Mouse (Mus musculus): ENCODE results near the gene Mre11a. TPM values are rescaled to one million over a fixed set of nuclear protein-coding genes. Genes with fewer than 3 reads are reported as not detected.

Mre11a gene
- polyA plus RNA-seq (2016; fragmentation: Nextera tagmentation; extraction: Ambion mirVana): 34.3 and 35.9 TPM in 2 replicates

GRCm38 (mm10) chr9:14784039-14785002, at the start of gene Mre11a, which contains the start of gene Ankrd49:
Gene Mre11a, plus strand, starts transcription at chr9:14784654.
Gene Ankrd49, minus strand, starts transcription at chr9:14784856.
- H3K27ac ChIP-seq: peak within 1 kb of the TSS; percentile 96
- peak within 1 kb of the TSS; percentile 52 for H3K4me3 ChIP-seq (replicated peaks)
- H3K9me3 ChIP-seq: no peaks in the 10 kb centered on the region
- ATAC-seq (ENCODE audit: insufficient number of reproducible peaks, insufficient read depth, low FRiP score, low TSS enrichment, low read depth): peak; percentile 98
- peak within 1 kb of the TSS; percentile 84 for H3K4me2 ChIP-seq
- under 1% methylated on average over 62 of the region's 62 CpGs for WGBS
- H3K9ac ChIP-seq (replicated peaks): peak within 1 kb of the TSS; percentile 75
- peaks cover 8% of the 10 kb centered on the region for H3K4me1 ChIP-seq (replicated peaks)
- peaks cover 51% of the 10 kb centered on the region for H3K36me3 ChIP-seq
- no peaks in the 10 kb centered on the region for H3K27me3 ChIP-seq

- Histone ChIP-seq H3K27me3 (no peaks in the 10 kb centered on the region), H3K4me2 (no peak overlapping the region), H3K9ac (replicated peaks) (no peak overlapping the region), H3K4me3 (replicated peaks) (no peak overlapping the region), H3K4me1 (replicated peaks) (no peaks in the 10 kb centered on the region), H3K27ac (no peak overlapping the region), H3K36me3 (no peaks in the 10 kb centered on the region), H3K9me3 (no peaks in the 10 kb centered on the region)
- ATAC-seq (ENCODE audit: insufficient number of reproducible peaks, insufficient read depth, low FRiP score, low TSS enrichment, low read depth): no peak
- WGBS: 84% methylated on average over 4 of the region's 4 CpGs
Measured at GRCm38 (mm10) chr9:14739498-14740150, 44.8 kb upstream of the Mre11a start.

DNA sequence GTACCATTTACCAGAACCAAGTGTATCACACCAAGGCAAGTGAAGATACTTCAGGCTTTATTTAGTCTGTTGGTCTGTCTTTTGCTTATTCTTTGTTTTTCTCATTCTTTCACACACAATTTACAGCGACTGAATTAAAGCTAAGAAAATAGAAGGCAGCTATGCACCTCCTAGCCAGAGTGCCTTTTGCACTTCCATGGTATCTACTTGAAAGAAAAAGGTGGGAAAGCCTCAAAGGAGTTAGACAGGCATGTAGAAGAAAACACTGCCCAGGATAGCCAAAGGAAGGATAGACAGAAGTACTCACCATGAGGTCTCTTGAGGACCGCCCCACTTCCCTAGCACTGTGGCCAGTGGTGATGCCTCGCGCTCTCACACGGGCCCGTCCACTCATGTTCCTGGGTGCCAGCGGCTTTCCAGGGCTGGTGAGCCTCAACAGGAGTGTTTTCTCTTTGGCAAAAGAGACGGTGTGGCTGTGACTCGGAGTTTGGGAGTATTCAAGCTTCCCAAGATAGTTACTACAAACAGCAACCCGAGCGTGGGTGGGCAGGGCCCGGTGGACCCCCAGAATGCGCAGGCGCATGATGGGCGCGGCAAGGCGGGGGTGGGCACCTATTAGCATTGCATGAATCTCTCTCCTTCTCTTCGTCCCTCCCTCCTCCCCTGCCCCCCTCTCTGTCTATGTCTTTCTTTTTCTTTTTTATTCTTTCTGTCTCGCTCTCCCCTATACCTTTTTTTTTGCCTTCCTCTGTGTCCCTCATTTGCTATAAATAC, 44.1 kb upstream of the Mre11a start, which contains the start of gene Piwil4:
Gene Piwil4, minus strand, starts transcription at position 583 of the 774 bp plus-strand sequence.
- Histone ChIP-seq H3K4me2 (no peak within 1 kb of the TSS), H3K27ac (no peak within 1 kb of the TSS), H3K9me3 (no peaks in the 10 kb centered on the region), H3K27me3 (no peaks in the 10 kb centered on the region), H3K4me1 (replicated peaks) (no peaks in the 10 kb centered on the region), H3K36me3 (no peaks in the 10 kb centered on the region), H3K9ac (replicated peaks) (no peak within 1 kb of the TSS), H3K4me3 (replicated peaks) (no peak within 1 kb of the TSS)
- no peak for ATAC-seq (ENCODE audit: insufficient number of reproducible peaks, insufficient read depth, low FRiP score, low TSS enrichment, low read depth)
- 81% methylated on average over 19 of the region's 19 CpGs for WGBS

- Histone ChIP-seq H3K9ac (replicated peaks) (peak overlapping the region; percentile 74), H3K4me1 (replicated peaks) (peaks cover 45% of the 10 kb centered on the region), H3K4me3 (replicated peaks) (peak overlapping the region; percentile 59), H3K9me3 (no peaks in the 10 kb centered on the region), H3K4me2 (peak overlapping the region; percentile 94), H3K36me3 (no peaks in the 10 kb centered on the region), H3K27me3 (peaks cover 10% of the 10 kb centered on the region; the same call in 1 of the 2 replicates), H3K27ac (0 out of 2 replicates have a peak overlapping the region, but pooled peaks have one; percentile 17)
- ATAC-seq (ENCODE audit: insufficient number of reproducible peaks, insufficient read depth, low FRiP score, low TSS enrichment, low read depth): peak; percentile 60
- 58% methylated on average over 42 of the region's 42 CpGs for WGBS
Measured at GRCm38 (mm10) chr9:14750901-14751502, 33.5 kb upstream of the Mre11a start.

GRCm38 (mm10) chr9:14751503-14752000, 32.9 kb upstream of the Mre11a start:
- peak; percentile 72 for ATAC-seq (ENCODE audit: insufficient number of reproducible peaks, insufficient read depth, low FRiP score, low TSS enrichment, low read depth)
- peak overlapping the region; percentile 59 for H3K4me3 ChIP-seq (replicated peaks)
- no peaks in the 10 kb centered on the region for H3K9me3 ChIP-seq
- no peaks in the 10 kb centered on the region for H3K36me3 ChIP-seq
- peaks cover 10% of the 10 kb centered on the region; the same call in 1 of the 2 replicates for H3K27me3 ChIP-seq
- H3K27ac ChIP-seq: peak overlapping the region; percentile 67
- H3K4me1 ChIP-seq (replicated peaks): peaks cover 40% of the 10 kb centered on the region
- peak overlapping the region; percentile 94 for H3K4me2 ChIP-seq
- 1% methylated on average over 50 of the region's 50 CpGs for WGBS
- H3K9ac ChIP-seq (replicated peaks): peak overlapping the region; percentile 74

GRCm38 (mm10) chr9:14752001-14752522, 32.4 kb upstream of the Mre11a start, which contains the start of gene Fut4:
Gene Fut4, minus strand, starts transcription at chr9:14752393.
- peak; percentile 77 for ATAC-seq (ENCODE audit: insufficient number of reproducible peaks, insufficient read depth, low FRiP score, low TSS enrichment, low read depth)
- Histone ChIP-seq H3K27me3 (peaks cover 10% of the 10 kb centered on the region; the same call in 1 of the 2 replicates), H3K27ac (peak within 1 kb of the TSS; percentile 67), H3K4me1 (replicated peaks) (peaks cover 36% of the 10 kb centered on the region), H3K4me3 (replicated peaks) (peak within 1 kb of the TSS; percentile 59), H3K36me3 (no peaks in the 10 kb centered on the region), H3K4me2 (peak within 1 kb of the TSS; percentile 94), H3K9ac (replicated peaks) (peak within 1 kb of the TSS; percentile 74), H3K9me3 (no peaks in the 10 kb centered on the region)
- under 1% methylated on average over 28 of the region's 28 CpGs for WGBS

DNA sequence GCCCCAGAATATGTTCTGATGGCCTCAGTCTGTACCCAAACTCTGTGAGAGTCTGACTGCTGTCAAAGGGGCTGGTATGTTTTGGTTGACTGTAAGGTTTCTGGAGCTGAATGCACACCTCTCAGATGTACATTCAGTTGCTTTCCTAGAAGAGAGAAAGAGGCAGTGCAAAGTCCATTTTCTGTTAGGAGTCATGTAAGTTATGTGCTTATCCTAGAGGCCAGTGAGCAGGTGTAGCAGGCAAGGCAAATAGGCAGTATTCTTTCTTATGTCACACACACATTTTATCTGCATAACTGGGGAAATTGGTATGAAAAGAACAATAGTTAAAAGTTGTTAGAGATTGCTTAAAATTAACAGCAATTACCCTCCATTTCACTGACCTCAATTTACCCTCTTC, 30.5 kb upstream of the Mre11a start:
- Histone ChIP-seq H3K9me3 (no peaks in the 10 kb centered on the region), H3K9ac (replicated peaks) (no peak overlapping the region), H3K4me2 (no peak overlapping the region), H3K4me3 (replicated peaks) (no peak overlapping the region), H3K27me3 (peaks cover 10% of the 10 kb centered on the region; the same call in 1 of the 2 replicates), H3K36me3 (no peaks in the 10 kb centered on the region), H3K27ac (no peak overlapping the region), H3K4me1 (replicated peaks) (peaks cover 21% of the 10 kb centered on the region)
- ATAC-seq (ENCODE audit: insufficient number of reproducible peaks, insufficient read depth, low FRiP score, low TSS enrichment, low read depth): no peak

GRCm38 (mm10) chr9:14754469-14754868, 30.0 kb upstream of the Mre11a start:
- Histone ChIP-seq H3K4me3 (replicated peaks) (no peak overlapping the region), H3K4me2 (no peak overlapping the region), H3K4me1 (replicated peaks) (peaks cover 16% of the 10 kb centered on the region; the same call in 1 of the 2 replicates), H3K9ac (replicated peaks) (no peak overlapping the region), H3K36me3 (no peaks in the 10 kb centered on the region), H3K27ac (no peak overlapping the region), H3K27me3 (peaks cover 10% of the 10 kb centered on the region; the same call in 1 of the 2 replicates), H3K9me3 (no peaks in the 10 kb centered on the region)
- 81% methylated on average over 3 of the region's 3 CpGs for WGBS
- ATAC-seq (ENCODE audit: insufficient number of reproducible peaks, insufficient read depth, low FRiP score, low TSS enrichment, low read depth): no peak

GRCm38 (mm10) chr9:14758590-14758989, 25.9 kb upstream of the Mre11a start:
- Histone ChIP-seq H3K4me3 (replicated peaks) (no peak overlapping the region), H3K9ac (replicated peaks) (no peak overlapping the region)
- 69% methylated on average over 7 of the region's 7 CpGs for WGBS

DNA sequence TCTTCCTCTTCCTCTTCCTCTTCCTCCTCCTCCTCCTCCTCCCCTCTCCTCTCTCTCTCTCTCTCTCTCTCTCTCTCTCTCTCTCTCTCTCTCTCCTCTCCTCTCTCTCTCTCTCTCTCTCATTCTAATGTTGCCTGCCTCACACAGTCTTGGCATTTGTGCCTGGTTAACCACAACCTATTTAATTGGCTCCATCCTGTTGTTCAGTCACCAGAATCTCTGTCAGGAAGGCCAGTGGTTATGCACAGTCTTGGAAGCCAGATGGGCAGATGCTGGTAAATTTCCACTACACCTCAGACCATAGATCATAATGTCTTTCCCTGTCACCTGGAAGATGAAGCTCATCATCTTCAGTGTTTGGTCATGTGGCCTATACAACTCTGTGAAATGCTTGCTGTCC, 25.2 kb upstream of the Mre11a start:
- no peak overlapping the region for H3K9ac ChIP-seq (replicated peaks)
- ATAC-seq (ENCODE audit: insufficient number of reproducible peaks, insufficient read depth, low FRiP score, low TSS enrichment, low read depth): no peak
- no peak overlapping the region for H3K4me2 ChIP-seq
- no peaks in the 10 kb centered on the region for H3K9me3 ChIP-seq
- no peaks in the 10 kb centered on the region for H3K4me1 ChIP-seq (replicated peaks)
- no peak overlapping the region for H3K27ac ChIP-seq
- H3K36me3 ChIP-seq: no peaks in the 10 kb centered on the region
- H3K4me3 ChIP-seq (replicated peaks): no peak overlapping the region
- H3K27me3 ChIP-seq: no peaks in the 10 kb centered on the region

More at GRCm38 (mm10) chr9:14758590-14758989, 25.9 kb upstream of the Mre11a start:
- no peaks in the 10 kb centered on the region for H3K36me3 ChIP-seq
- no peak overlapping the region for H3K27ac ChIP-seq
- no peak overlapping the region for H3K4me2 ChIP-seq
- no peaks in the 10 kb centered on the region for H3K4me1 ChIP-seq (replicated peaks)
- H3K9me3 ChIP-seq: no peaks in the 10 kb centered on the region
- H3K27me3 ChIP-seq: no peaks in the 10 kb centered on the region
- no peak for ATAC-seq (ENCODE audit: insufficient number of reproducible peaks, insufficient read depth, low FRiP score, low TSS enrichment, low read depth)
